In the genomic region with DNA sequence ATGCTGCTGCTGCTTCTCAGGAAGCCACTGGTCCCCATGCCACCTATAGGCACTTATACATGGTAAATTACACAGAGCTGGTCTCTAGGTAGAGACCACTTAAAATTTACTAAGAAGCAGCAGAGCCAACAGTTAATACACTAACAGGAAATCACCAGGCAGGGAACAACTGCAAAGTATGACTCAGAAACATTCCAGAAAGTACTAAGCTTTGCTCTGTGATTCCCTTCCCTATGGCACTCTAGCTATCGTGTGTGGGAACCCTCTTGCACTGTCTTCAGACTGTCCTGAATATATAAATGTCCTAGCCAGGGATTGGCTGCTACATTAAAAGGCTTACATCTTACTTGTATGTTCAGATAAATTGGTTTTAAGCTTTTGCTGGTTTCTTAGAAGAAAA, we compare ENCODE assay signal across 27 mouse cellular contexts. TPM values are rescaled to one million over a fixed set of nuclear protein-coding genes. Genes with fewer than 3 reads are reported as not detected.
DNase-seq lines count a peak whose midpoint lies in the region; ATAC-seq and TF ChIP-seq lines count a peak whose summit lies in the region.
"Had no signal": no experiment of that assay in that cellular context is flagged by ENCODE, and none has a peak within 500 bp of the region (broad histone marks: within the 10 kb centered on the region; RNA-seq: fewer than 3 reads in every experiment).

No protein-coding gene starts in this region.

- TF ChIP-seq POLR2A in myocyte (IDR thresholded peaks at IDR 0.05; ENCODE audit: insufficient read length, low read depth): no peak

- DNase-seq in frontal cortex, postnatal 25 days (ENCODE audit: low spot score in 2 of 2): no peak
- peak; percentile 71 for DNase-seq in 3T3-L1 (ENCODE audit: low read depth, low spot score)
- peak; percentile 49 for DNase-seq in NIH3T3 (ENCODE audit: low read depth)
- DNase-seq in right cerebral cortex, adult 2 months (ENCODE audit: low spot score in 2 of 2): no peak
- DNase-seq in cerebellum, adult 11 months: no peak
- DNase-seq: adrenal gland, adult 8-10 months; adrenal gland, postnatal 36 days; cerebellum, adult 2 months; cerebellum, adult 9-11 months; cerebellum, postnatal 25 days; gastrocnemius, adult 2 months; gastrocnemius, postnatal 14 days; heart, adult 18-20 months; kidney, adult 11 months had no signal

- 0 out of 2 replicates have a peak, but pooled peaks have one; percentile 29 for ATAC-seq in frontal cortex, adult (ENCODE audit: low TSS enrichment)
- ATAC-seq: CD4-positive, CD25-positive, alpha-beta regulatory T cell, adult 4 months; forebrain, embryonic 15.5 days; hindbrain, embryonic 16.5 days; intestine, embryonic 15.5 days had no signal

- peaks cover 17% of the 10 kb centered on the region for H3K79me2 ChIP-seq in myocyte (ENCODE audit: control insufficient read depth, insufficient read depth)

- H3ac ChIP-seq in myocyte (ENCODE audit: control insufficient read depth, insufficient read length): no peak overlapping the region

- H3K27me3 ChIP-seq in myocyte (ENCODE audit: control insufficient read depth, insufficient read depth, insufficient read length): no peaks in the 10 kb centered on the region
- H3K27me3 ChIP-seq: embryonic facial prominence, embryonic 12.5 days; embryonic facial prominence, embryonic 15.5 days; forebrain, embryonic 12.5 days; forebrain, embryonic 15.5 days; hindbrain, embryonic 13.5 days; intestine, embryonic 15.5 days had no signal

- peak overlapping the region; percentile 59 for H3K4me2 ChIP-seq in myocyte (ENCODE audit: low read depth)
- H3K4me2 ChIP-seq: embryonic facial prominence, embryonic 12.5 days; embryonic facial prominence, embryonic 15.5 days; forebrain, embryonic 12.5 days; forebrain, embryonic 15.5 days; hindbrain, embryonic 13.5 days; intestine, embryonic 15.5 days had no signal

- no peak overlapping the region for H3K4me3 ChIP-seq in myocyte
- H3K4me3 ChIP-seq: embryonic facial prominence, embryonic 12.5 days; embryonic facial prominence, embryonic 15.5 days; erythroblast, embryonic 14.5 days; forebrain, embryonic 12.5 days; forebrain, embryonic 15.5 days; gastrocnemius, adult 2 months; heart, embryonic 10.5 days; hindbrain, embryonic 10.5 days; hindbrain, embryonic 13.5 days; intestine, embryonic 15.5 days had no signal

- peaks cover 16% of the 10 kb centered on the region for H3K36me3 ChIP-seq in myocyte (ENCODE audit: control insufficient read depth, insufficient read depth)
- H3K36me3 ChIP-seq: intestine, embryonic 15.5 days had no signal

TF ChIP-seq in myocyte, 11 proteins besides CTCF, POLR2A, EP300 and RAD21:
- peak in 1 of 3 experiments; percentile 28 for TF ChIP-seq MYOD1 (IDR thresholded peaks at IDR 0.05; ENCODE audit: control insufficient read depth in 1 of 3, insufficient read length in 2 of 3, low read depth in 2 of 3)
- no peak for TF ChIP-seq USF1 (IDR thresholded peaks at IDR 0.05; ENCODE audit: low read depth)
- peak in 2 of 3 experiments; percentile 21 to 71 for TF ChIP-seq MYOG (IDR thresholded peaks at IDR 0.05; ENCODE audit: control insufficient read depth in 1 of 3, insufficient read depth in 1 of 3, insufficient read length in 2 of 3, low read depth in 2 of 3)

RNA-seq across cellular contexts. Expression of gene Chchd3, which starts 17.2 kb away (rescaled TPM):
- 123 TPM for polyA plus RNA-seq in myocyte (2012; fragmentation: generic; extraction: Trizol)

Comparison
In these comparisons a context has a peak if more than half of its experiments do, and no peak if none do; other contexts are left out.
1. DNase-seq: peak in 3T3-L1 (single experiment) and NIH3T3 (single experiment); none in frontal cortex, postnatal 25 days (0 of 2), right cerebral cortex, adult 2 months (0 of 2) and cerebellum, adult 11 months (single experiment).